Mouse (Mus musculus): Measurements from ENCODE around the gene Arhgap45.

The Arhgap45 gene

GRCm38 (mm10) chr10:80055891-80056290, 39.4 kb downstream of the Arhgap45 start:
- no peak for DNase-seq (ENCODE audit: low spot score in 2 of 2)

DNA sequence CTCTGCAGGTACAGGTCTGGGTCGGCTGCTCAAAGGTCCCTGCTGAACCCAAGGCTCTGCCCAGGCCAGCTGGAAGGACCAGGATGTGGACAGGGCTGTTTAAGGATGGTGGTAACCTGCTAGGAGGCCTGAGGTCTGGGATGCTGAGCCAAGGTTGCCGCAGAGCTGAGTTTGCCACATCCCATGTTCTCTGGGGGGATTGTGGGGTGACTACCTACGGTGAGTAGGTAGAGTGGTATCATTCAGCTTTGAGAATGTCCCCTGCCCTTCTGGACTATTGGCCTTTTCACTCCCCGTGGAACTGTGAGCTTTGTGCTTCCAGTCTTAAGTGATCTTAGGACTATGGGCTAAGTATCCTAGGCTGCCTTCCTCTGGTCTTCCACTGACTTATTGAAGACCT, 40.1 kb downstream of the Arhgap45 start:
- DNase-seq (ENCODE audit: low spot score in 2 of 2) = no peak

DNA sequence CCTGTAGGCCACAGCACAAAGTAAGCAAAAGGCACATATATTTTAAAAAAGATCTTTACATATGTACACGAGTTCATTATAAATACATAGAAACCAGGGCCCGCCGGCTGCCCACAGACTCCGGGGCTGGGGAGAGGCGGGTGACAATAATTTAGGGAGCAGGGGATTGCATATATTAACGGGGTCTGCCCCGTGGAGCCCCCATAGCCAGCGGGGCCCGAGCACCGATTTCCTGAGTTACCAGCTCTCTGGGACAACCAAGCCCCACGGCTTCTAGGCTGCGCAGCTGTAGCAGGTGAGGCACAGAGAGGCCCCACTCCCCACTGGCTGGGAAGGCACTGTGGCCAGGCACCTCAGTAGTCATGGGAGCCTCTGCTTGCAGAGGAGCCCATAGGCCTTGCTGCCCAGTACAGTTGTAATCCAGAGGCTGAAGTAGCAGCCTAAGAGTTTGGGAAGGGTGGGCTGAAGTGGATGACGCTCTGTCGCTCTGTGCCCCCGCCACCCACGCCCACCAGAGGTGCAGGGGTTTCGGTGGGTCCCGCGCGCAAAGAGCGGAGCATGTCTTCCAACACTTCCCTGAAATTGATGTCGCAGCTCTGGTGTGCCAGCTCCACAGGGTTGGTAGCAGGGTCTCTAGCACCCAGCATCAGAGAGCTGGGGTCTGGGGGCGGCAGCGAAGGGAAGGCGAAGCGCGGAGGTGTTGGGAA, 40.7 kb downstream of the Arhgap45 start:
- no peak for DNase-seq (ENCODE audit: low spot score in 2 of 2)

DNA sequence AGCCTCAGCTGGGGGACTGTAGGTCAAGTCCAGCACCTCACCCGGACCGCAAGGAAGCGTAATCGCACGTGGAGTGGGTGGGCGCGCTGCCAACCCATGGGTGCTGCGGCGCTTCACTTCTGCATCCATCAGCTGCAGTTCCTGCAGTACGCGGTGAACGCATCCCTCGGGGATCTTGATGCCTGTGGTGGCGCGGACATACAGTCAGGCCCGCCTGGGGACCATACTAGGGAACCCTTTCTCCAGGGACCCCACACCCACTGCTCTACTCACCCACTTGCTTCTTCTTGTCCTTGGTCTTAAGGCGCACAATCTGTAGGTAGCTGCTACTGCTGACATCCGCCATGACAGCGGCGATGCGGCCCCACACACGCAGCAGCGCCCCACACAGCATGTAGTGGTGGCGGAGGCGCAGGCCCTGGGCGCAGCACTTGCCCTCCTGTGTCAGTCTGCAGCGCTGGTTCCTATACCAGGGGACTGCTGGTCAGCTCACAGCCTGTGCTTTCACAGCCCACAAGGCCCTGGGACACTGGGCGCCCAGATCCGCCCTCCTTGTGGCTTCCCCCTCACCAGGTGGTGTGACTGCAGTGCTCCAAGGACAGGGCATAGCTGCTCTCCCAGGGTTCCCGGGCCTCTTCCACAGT, 41.4 kb downstream of the Arhgap45 start:
- no peak for DNase-seq (ENCODE audit: low spot score in 2 of 2)

DNA sequence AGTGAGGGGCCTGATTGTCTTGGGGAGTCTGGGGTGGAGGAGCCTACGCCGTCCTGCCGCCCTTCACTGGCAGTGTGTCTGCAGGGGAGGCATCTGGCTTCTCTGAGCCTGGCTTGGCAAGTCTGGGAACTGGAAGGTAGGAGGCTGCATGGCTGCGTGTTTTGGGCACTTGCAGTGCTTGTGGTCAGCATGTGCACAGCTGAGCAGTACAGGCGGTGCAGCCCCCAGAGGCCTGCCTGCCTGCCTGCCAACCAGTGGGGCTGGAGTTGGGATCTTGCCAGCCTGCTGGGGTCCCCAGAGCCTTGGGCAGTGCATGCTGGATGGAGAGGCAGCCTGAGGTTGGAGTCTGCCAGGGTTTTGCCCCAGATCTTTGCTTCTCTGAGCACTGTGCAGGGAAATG, 46.7 kb downstream of the Arhgap45 start:
- DNase-seq (ENCODE audit: low spot score in 2 of 2) = peak in 1 of 2 experiments; percentile 69

GRCm38 (mm10) chr10:80063877-80064650, 47.6 kb downstream of the Arhgap45 start:
- no peak for DNase-seq (ENCODE audit: low spot score in 2 of 2)

DNA sequence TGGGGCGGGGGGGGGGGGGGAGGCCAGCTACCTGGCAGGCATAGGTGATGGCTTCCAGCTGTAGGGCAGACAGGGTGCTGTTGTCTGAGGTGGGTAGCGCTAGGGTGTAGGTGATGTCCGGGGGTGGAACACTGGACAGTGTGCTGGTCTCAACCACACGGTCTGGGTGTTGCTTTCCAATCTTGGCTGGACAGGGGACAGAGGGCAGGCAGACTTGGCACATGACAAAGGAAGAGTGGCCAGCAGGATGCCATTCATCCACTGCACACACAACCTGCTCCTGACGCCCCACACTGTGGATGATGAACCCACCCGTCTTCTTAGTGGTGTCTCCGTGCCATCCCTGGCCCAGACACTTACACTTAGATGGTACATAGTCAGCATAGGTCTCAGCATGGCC, 52.8 kb downstream of the Arhgap45 start:
- DNase-seq (ENCODE audit: low spot score in 2 of 2) = no peak

GRCm38 (mm10) chr10:80069948-80070450, 53.5 kb downstream of the Arhgap45 start:
- DNase-seq (ENCODE audit: low spot score in 2 of 2) = no peak

GRCm38 (mm10) chr10:80070837-80071515, 54.5 kb downstream of the Arhgap45 start:
- DNase-seq (ENCODE audit: low spot score in 2 of 2) = peak in 1 of 2 experiments; percentile 63

- DNase-seq (ENCODE audit: low spot score in 2 of 2) = no peak
Observed at GRCm38 (mm10) chr10:80071516-80071900, 55.1 kb downstream of the Arhgap45 start.

GRCm38 (mm10) chr10:80072623-80073489, 56.4 kb downstream of the Arhgap45 start:
- DNase-seq (ENCODE audit: low spot score in 2 of 2) = no peak

- no peak for DNase-seq (ENCODE audit: low spot score in 2 of 2)
Observed at GRCm38 (mm10) chr10:80074813-80075601, 58.6 kb downstream of the Arhgap45 start.

GRCm38 (mm10) chr10:80075924-80076323, 59.5 kb downstream of the Arhgap45 start:
- DNase-seq (ENCODE audit: low spot score in 2 of 2) = no peak

- no peak for DNase-seq (ENCODE audit: low spot score in 2 of 2)
Observed at GRCm38 (mm10) chr10:80076386-80076785, 59.9 kb downstream of the Arhgap45 start.

- no peak for DNase-seq (ENCODE audit: low spot score in 2 of 2)
Observed at GRCm38 (mm10) chr10:80077312-80077711, 60.9 kb downstream of the Arhgap45 start.

- DNase-seq (ENCODE audit: low spot score in 2 of 2) = no peak
Observed at GRCm38 (mm10) chr10:80078366-80078765, 61.9 kb downstream of the Arhgap45 start.

DNA sequence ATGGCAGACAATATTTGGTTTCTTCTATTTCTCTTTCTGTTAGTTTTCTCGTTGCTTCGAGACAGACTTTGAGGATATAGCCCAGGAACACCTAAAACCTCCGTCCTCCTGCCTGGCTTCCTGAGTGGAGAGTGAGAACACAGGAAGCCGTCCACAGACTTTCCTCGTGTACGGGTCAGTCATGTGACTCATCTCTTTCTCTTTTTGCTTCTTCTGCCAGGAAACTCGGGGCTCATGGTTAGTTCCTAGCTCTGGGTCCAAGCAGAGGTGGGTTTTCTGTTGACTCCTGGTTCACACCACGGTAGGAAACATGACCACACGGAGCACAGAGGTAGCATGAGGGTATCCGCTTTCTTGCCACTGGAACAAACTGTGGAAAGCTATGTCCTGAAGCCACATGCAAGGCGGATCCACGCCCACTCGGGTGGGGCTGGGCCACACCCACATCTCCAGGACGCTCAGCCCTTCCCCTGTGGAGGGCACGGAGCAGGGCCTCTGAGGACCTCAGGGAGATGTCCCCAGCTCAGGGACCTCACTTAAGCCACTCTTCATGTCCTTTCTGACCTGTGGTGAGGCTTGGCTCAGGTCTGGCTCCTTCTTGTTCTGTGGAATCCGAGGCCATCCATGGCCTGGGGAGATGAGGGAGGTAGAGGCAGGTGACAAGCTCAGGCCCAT, 64.1 kb downstream of the Arhgap45 start:
- DNase-seq (ENCODE audit: low spot score in 2 of 2) = no peak
